Comparison of ENCODE assay signal across 8 mouse cellular contexts in genomic region chr2:38823406-38823805, GRCm38 (mm10).
DNase-seq lines count a peak whose midpoint lies in the region; ATAC-seq and TF ChIP-seq lines count a peak whose summit lies in the region.

No protein-coding gene starts in this region.

- peaks cover 5% of the 10 kb centered on the region; the same call in 1 of the 2 replicates for H3K4me1 ChIP-seq in heart, embryonic 10.5 days
- H3K4me1 ChIP-seq in bone marrow macrophage, adult 2 months (ENCODE audit: control insufficient read depth, insufficient read depth, low read length) = peaks cover 11% of the 10 kb centered on the region
- peaks cover 7% of the 10 kb centered on the region for H3K4me1 ChIP-seq in heart, embryonic 16.5 days (ENCODE audit: control insufficient read depth, insufficient read depth, low read length)
- peaks cover 25% of the 10 kb centered on the region for H3K4me1 ChIP-seq in liver, embryonic 15.5 days (replicated peaks)
- H3K4me1 ChIP-seq in stomach, embryonic 14.5 days (ENCODE audit: control insufficient read depth, insufficient read depth, low read length) = no peaks in the 10 kb centered on the region; the same call in 1 of the 2 replicates

- no peaks in the 10 kb centered on the region for H3K9me3 ChIP-seq in heart, embryonic 10.5 days
- H3K9me3 ChIP-seq in heart, embryonic 16.5 days (replicated peaks; ENCODE audit: control insufficient read depth, low read length) = no peaks in the 10 kb centered on the region
- no peaks in the 10 kb centered on the region for H3K9me3 ChIP-seq in liver, embryonic 15.5 days (replicated peaks)
- H3K9me3 ChIP-seq in stomach, embryonic 14.5 days (ENCODE audit: control insufficient read depth, low read depth, low read length) = no peaks in the 10 kb centered on the region

- H3K27ac ChIP-seq in heart, embryonic 10.5 days = peak overlapping the region; percentile 93
- peak overlapping the region; percentile 84 for H3K27ac ChIP-seq in bone marrow macrophage, adult 2 months (ENCODE audit: insufficient read depth, low read depth, low read length)
- H3K27ac ChIP-seq in heart, embryonic 16.5 days (ENCODE audit: low read length) = peak overlapping the region; percentile 93
- H3K27ac ChIP-seq in liver, embryonic 15.5 days (replicated peaks) = peak overlapping the region; percentile 74; the same call in 1 of the 2 replicates
- H3K27ac ChIP-seq in stomach, embryonic 14.5 days (ENCODE audit: low read length) = peak overlapping the region; percentile 96

- no peaks in the 10 kb centered on the region for H3K27me3 ChIP-seq in heart, embryonic 10.5 days (ENCODE audit: insufficient read depth, poor library complexity, severe bottlenecking)
- no peaks in the 10 kb centered on the region for H3K27me3 ChIP-seq in heart, embryonic 16.5 days (ENCODE audit: control insufficient read depth, insufficient read depth, low read length)
- no peaks in the 10 kb centered on the region for H3K27me3 ChIP-seq in liver, embryonic 15.5 days
- H3K27me3 ChIP-seq in stomach, embryonic 14.5 days (ENCODE audit: control insufficient read depth, insufficient read depth, low read length) = no peaks in the 10 kb centered on the region

- H3K9ac ChIP-seq in heart, embryonic 16.5 days (ENCODE audit: low read length) = peak overlapping the region; percentile 85
- H3K9ac ChIP-seq in liver, embryonic 15.5 days = peak overlapping the region; percentile 58
- peak overlapping the region; percentile 59 for H3K9ac ChIP-seq in stomach, embryonic 14.5 days (replicated peaks; ENCODE audit: low read depth, low read length)

- WGBS in heart, embryonic 10.5 days = 65% methylated on average over 8 of the region's 8 CpGs
- WGBS in heart, embryonic 16.5 days = 5% methylated on average over 8 of the region's 8 CpGs
- WGBS in liver, embryonic 15.5 days (ENCODE audit: insufficient replicate concordance) = 10% methylated on average over 8 of the region's 8 CpGs
- 3% methylated on average over 8 of the region's 8 CpGs for WGBS in stomach, embryonic 14.5 days

- no peak for TF ChIP-seq CTCF in bone marrow macrophage, adult 2 months (IDR thresholded peaks at IDR 0.05; ENCODE audit: low read depth, low read length)

- peak overlapping the region; percentile 59 for H3K4me2 ChIP-seq in heart, embryonic 16.5 days (ENCODE audit: low read depth, low read length)
- H3K4me2 ChIP-seq in liver, embryonic 15.5 days = peak overlapping the region; percentile 78
- peak overlapping the region; percentile 71 for H3K4me2 ChIP-seq in stomach, embryonic 14.5 days (replicated peaks; ENCODE audit: low read depth, low read length)

- intact Hi-C loops in heart, postnatal 10 days (cut with DNase I) = no loop called here

- no peak for TF ChIP-seq POLR2A in bone marrow macrophage, adult 2 months (IDR thresholded peaks at IDR 0.05; ENCODE audit: borderline replicate concordance, low read depth, low read length)

- DNase-seq in heart, embryonic 10.5 days (ENCODE audit: low spot score) = no peak
- no peak for DNase-seq in heart, postnatal 10 days
- no peak for DNase-seq in retina, embryonic 14.5 days (ENCODE audit: low spot score)
- DNase-seq in left cerebral cortex, adult 8-10 months (ENCODE audit: low spot score in 2 of 2) = no peak

- no peaks in the 10 kb centered on the region for H3K36me3 ChIP-seq in heart, embryonic 10.5 days
- no peaks in the 10 kb centered on the region for H3K36me3 ChIP-seq in heart, embryonic 16.5 days (ENCODE audit: control insufficient read depth, insufficient read depth)
- H3K36me3 ChIP-seq in liver, embryonic 15.5 days (replicated peaks) = no peaks in the 10 kb centered on the region
- H3K36me3 ChIP-seq in stomach, embryonic 14.5 days (ENCODE audit: control insufficient read depth, insufficient read depth, low read length) = no peaks in the 10 kb centered on the region

- peak overlapping the region; percentile 60 for H3K4me3 ChIP-seq in heart, embryonic 10.5 days
- H3K4me3 ChIP-seq in bone marrow macrophage, adult 2 months (ENCODE audit: insufficient read depth, low read length) = peak overlapping the region; percentile 60
- H3K4me3 ChIP-seq in heart, embryonic 16.5 days (ENCODE audit: low read length) = peak overlapping the region; percentile 69
- H3K4me3 ChIP-seq in liver, embryonic 15.5 days (replicated peaks) = peak overlapping the region; percentile 60
- peak overlapping the region; percentile 59 for H3K4me3 ChIP-seq in stomach, embryonic 14.5 days (ENCODE audit: low read depth, low read length)

- peak; percentile 31 for ATAC-seq in heart, embryonic 16.5 days (replicated peaks; ENCODE audit: extremely low read depth, insufficient read depth, low FRiP score)
- ATAC-seq in liver, embryonic 15.5 days (ENCODE audit: insufficient read depth) = no peak
- no peak for ATAC-seq in stomach, embryonic 14.5 days (ENCODE audit: insufficient number of reproducible peaks, insufficient read depth, low FRiP score, low read depth)
